Mouse (Mus musculus) urinary bladder, adult 18-20 months (tissue): ENCODE results near the gene Olfr1323.

Source experiments
- DNase-seq, 2 experiments: peaks; one replicate each; pipeline ENCODE4 v3.0.0; 2022; ENCODE audit warnings: low spot score in 2 of 2, mixed read lengths in 2 of 2

Gene Olfr1323

GRCm38 (mm10) chrX:50019259-50019658 lies at the start of gene Olfr1323:
Gene Olfr1323, minus strand, starts transcription at chrX:50019359.
- DNase-seq: no peak

DNA sequence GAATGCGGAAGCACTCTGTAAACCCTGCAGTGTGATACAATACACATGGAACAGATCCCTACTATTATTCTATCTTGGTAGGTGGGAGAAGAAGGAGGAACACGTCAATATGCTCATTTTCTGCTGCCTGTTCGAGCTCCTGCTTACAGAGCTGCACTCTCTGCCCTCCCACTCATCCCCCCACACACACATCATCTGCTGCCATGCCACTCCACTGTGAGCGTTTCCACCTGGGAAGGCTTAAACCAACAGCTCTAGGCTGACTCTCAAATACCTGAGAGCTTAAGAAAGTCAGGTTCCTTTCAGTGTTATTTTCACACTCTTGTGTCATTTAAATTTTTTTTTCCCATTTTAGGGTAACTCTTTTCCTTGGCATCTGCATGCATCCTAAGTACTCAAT lies 6.9 kb downstream of the Olfr1323 start:
- DNase-seq: no peak
